Mouse (Mus musculus) heart, embryonic 15.5 days (tissue): ENCODE data around the gene Bcat2. TPM values are rescaled to one million over a fixed set of nuclear protein-coding genes. Genes with fewer than 3 reads are reported as not detected.
A peak's percentile ranks its signal among the peaks of the same experiment; 100 is the strongest.

Experiments
- ATAC-seq: fragments of 200-750 bp; cut with Nextera tagmentation; replicated peaks from 2 replicates; pipeline ENCODE4 v1.8.0; 2017; ENCODE audit warnings: low read depth, moderate TSS enrichment; ENCODE audit not compliant: insufficient number of reproducible peaks, insufficient read depth, low FRiP score
- H3K27ac ChIP-seq: fragments of 300-500 bp; sonication (generic); 2 replicates; pipeline ENCODE4 v1.5.1; 2015; ENCODE audit warnings: mild to moderate bottlenecking, inconsistent platforms
- H3K27me3 ChIP-seq: fragments of 300-500 bp; sonication (generic); 2 replicates; pipeline ENCODE4 v1.6.1; 2015; ENCODE audit warnings: inconsistent platforms
- H3K36me3 ChIP-seq: fragments of 300-500 bp; sonication (generic); 2 replicates; pipeline ENCODE4 v1.6.1; 2015; ENCODE audit warnings: mild to moderate bottlenecking, inconsistent platforms
- H3K4me1 ChIP-seq: fragments of 300-500 bp; sonication (generic); replicated peaks from 2 replicates; pipeline ENCODE4 v1.6.1; 2015; ENCODE audit warnings: inconsistent platforms
- H3K4me2 ChIP-seq: fragments of 300-500 bp; sonication (generic); 2 replicates; pipeline ENCODE4 v1.6.1; 2015; ENCODE audit warnings: inconsistent platforms, mild to moderate bottlenecking, moderate library complexity
- H3K4me3 ChIP-seq: fragments of 300-500 bp; sonication (generic); 2 replicates; pipeline ENCODE4 v1.5.1; 2015; ENCODE audit warnings: mild to moderate bottlenecking, inconsistent platforms
- H3K9ac ChIP-seq: fragments of 300-500 bp; sonication (generic); 2 replicates; pipeline ENCODE4 v1.6.1; 2015; ENCODE audit warnings: mild to moderate bottlenecking, inconsistent platforms
- H3K9me3 ChIP-seq: fragments of 300-500 bp; sonication (generic); replicated peaks from 2 replicates; pipeline ENCODE4 v1.6.1; 2016; ENCODE audit warnings: inconsistent platforms
- WGBS: fragments of 180-500 bp; shearing (Covaris S2); methylation state at CpG from one replicate; pipeline ENCODE4 v1.1.7; 2015; ENCODE audit warnings: mixed read lengths; 5-methylcytosine and 5-hydroxymethylcytosine counted together
- polyA plus RNA-seq: library from polyadenylated mRNA; unstranded; fragments of >200 nt; fragmentation: Nextera tagmentation; extraction: Ambion mirVana; gene quantifications from 2 replicates; pipeline ENCODE4 v1.2.1, GENCODE M21; 2015

Gene Bcat2
- polyA plus RNA-seq, 1 experiment from 2014 or later = 79.4 TPM

GRCm38 (mm10) chr7:45567780-45568516 is 2.0 kb upstream of the Bcat2 start:
- H3K4me3 ChIP-seq = peak overlapping the region; percentile 52
- H3K36me3 ChIP-seq = no peaks in the 10 kb centered on the region
- H3K27me3 ChIP-seq = no peaks in the 10 kb centered on the region
- H3K27ac ChIP-seq = peak overlapping the region; percentile 88
- H3K9me3 ChIP-seq = no peaks in the 10 kb centered on the region
- ATAC-seq = peak; percentile 95
- H3K4me2 ChIP-seq = peak overlapping the region; percentile 75
- peaks cover 30% of the 10 kb centered on the region for H3K4me1 ChIP-seq
- under 1% methylated on average over 24 of the region's 24 CpGs for WGBS
- H3K9ac ChIP-seq = peak overlapping the region; percentile 51

- peak overlapping the region; percentile 88 for H3K27ac ChIP-seq
- H3K27me3 ChIP-seq = no peaks in the 10 kb centered on the region
- H3K4me2 ChIP-seq = peak overlapping the region; percentile 75
- H3K9me3 ChIP-seq = no peaks in the 10 kb centered on the region
- no peak overlapping the region; the same call in 1 of the 2 replicates for H3K9ac ChIP-seq
- H3K4me3 ChIP-seq = peak overlapping the region; percentile 52
- no peaks in the 10 kb centered on the region for H3K36me3 ChIP-seq
- H3K4me1 ChIP-seq = peaks cover 30% of the 10 kb centered on the region
- ATAC-seq = no peak
- 72% methylated on average over 10 of the region's 10 CpGs for WGBS
Observed at GRCm38 (mm10) chr7:45568601-45569473, 1.1 kb upstream of the Bcat2 start.

GRCm38 (mm10) chr7:45571966-45572365 is 2.0 kb downstream of the Bcat2 start:
- Histone ChIP-seq H3K4me3 (no peak overlapping the region), H3K4me1 (peaks cover 38% of the 10 kb centered on the region)

GRCm38 (mm10) chr7:45573954-45574353 is 4.0 kb downstream of the Bcat2 start:
- H3K36me3 ChIP-seq = peaks cover 31% of the 10 kb centered on the region; the same call in 1 of the 2 replicates
- H3K9ac ChIP-seq = no peak overlapping the region
- H3K4me2 ChIP-seq = no peak overlapping the region
- no peak for ATAC-seq
- 73% methylated on average over 8 of the region's 8 CpGs for WGBS
- H3K27ac ChIP-seq = no peak overlapping the region
- H3K4me3 ChIP-seq = no peak overlapping the region
- H3K9me3 ChIP-seq = no peaks in the 10 kb centered on the region
- H3K27me3 ChIP-seq = no peaks in the 10 kb centered on the region
- H3K4me1 ChIP-seq = peaks cover 25% of the 10 kb centered on the region

More at GRCm38 (mm10) chr7:45571966-45572365, 2.0 kb downstream of the Bcat2 start:
- H3K27ac ChIP-seq = no peak overlapping the region
- ATAC-seq = no peak
- H3K9me3 ChIP-seq = no peaks in the 10 kb centered on the region
- H3K4me2 ChIP-seq = no peak overlapping the region
- H3K36me3 ChIP-seq = peaks cover 13% of the 10 kb centered on the region; the same call in 1 of the 2 replicates
- WGBS = 67% methylated on average over 1 of the region's 1 CpGs
- H3K9ac ChIP-seq = no peak overlapping the region
- H3K27me3 ChIP-seq = no peaks in the 10 kb centered on the region

- no peaks in the 10 kb centered on the region for H3K9me3 ChIP-seq
- ATAC-seq = no peak
- peaks cover 33% of the 10 kb centered on the region; the same call in 1 of the 2 replicates for H3K36me3 ChIP-seq
- no peak overlapping the region for H3K27ac ChIP-seq
- H3K4me1 ChIP-seq = peaks cover 24% of the 10 kb centered on the region
- H3K27me3 ChIP-seq = no peaks in the 10 kb centered on the region
- H3K9ac ChIP-seq = no peak overlapping the region
- 70% methylated on average over 15 of the region's 15 CpGs for WGBS
- H3K4me3 ChIP-seq = no peak overlapping the region
- H3K4me2 ChIP-seq = no peak overlapping the region
Observed at GRCm38 (mm10) chr7:45574472-45575379, 4.8 kb downstream of the Bcat2 start.

GRCm38 (mm10) chr7:45585923-45586322 is 16.0 kb downstream of the Bcat2 start:
- Histone ChIP-seq H3K27ac (no peak overlapping the region), H3K36me3 (peaks cover 26% of the 10 kb centered on the region)
- no peak for ATAC-seq

GRCm38 (mm10) chr7:45587631-45588592 is 18.0 kb downstream of the Bcat2 start:
- Histone ChIP-seq H3K9me3 (no peaks in the 10 kb centered on the region), H3K9ac (no peak overlapping the region), H3K4me1 (peaks cover 3% of the 10 kb centered on the region), H3K4me2 (no peak overlapping the region), H3K36me3 (peaks cover 24% of the 10 kb centered on the region), H3K27me3 (no peaks in the 10 kb centered on the region), H3K4me3 (no peak overlapping the region), H3K27ac (no peak overlapping the region)
- WGBS = 92% methylated on average over 23 of the region's 23 CpGs
- ATAC-seq = no peak

More at GRCm38 (mm10) chr7:45585923-45586322, 16.0 kb downstream of the Bcat2 start:
- Histone ChIP-seq H3K9ac (no peak overlapping the region), H3K9me3 (no peaks in the 10 kb centered on the region), H3K27me3 (no peaks in the 10 kb centered on the region), H3K4me2 (no peak overlapping the region), H3K4me3 (no peak overlapping the region), H3K4me1 (peaks cover 3% of the 10 kb centered on the region)
- 88% methylated on average over 6 of the region's 6 CpGs for WGBS

- ATAC-seq = peak; percentile 98
- peaks cover 21% of the 10 kb centered on the region for H3K36me3 ChIP-seq
- peak overlapping the region; percentile 38 for H3K4me3 ChIP-seq
- H3K4me1 ChIP-seq = peaks cover 3% of the 10 kb centered on the region
- H3K27me3 ChIP-seq = no peaks in the 10 kb centered on the region
- H3K27ac ChIP-seq = no peak overlapping the region
- H3K4me2 ChIP-seq = peak overlapping the region; percentile 57
- WGBS = 4% methylated on average over 19 of the region's 19 CpGs
- no peaks in the 10 kb centered on the region for H3K9me3 ChIP-seq
- peak overlapping the region; percentile 17; the same call in 1 of the 2 replicates for H3K9ac ChIP-seq
Observed at GRCm38 (mm10) chr7:45589173-45589572, 19.2 kb downstream of the Bcat2 start.

- Histone ChIP-seq H3K9me3 (no peaks in the 10 kb centered on the region), H3K4me1 (peaks cover 3% of the 10 kb centered on the region), H3K4me2 (no peak overlapping the region; the same call in 1 of the 2 replicates), H3K27me3 (no peaks in the 10 kb centered on the region), H3K36me3 (peaks cover 16% of the 10 kb centered on the region), H3K4me3 (no peak overlapping the region), H3K9ac (no peak overlapping the region), H3K27ac (no peak overlapping the region)
- no peak for ATAC-seq
- 94% methylated on average over 5 of the region's 5 CpGs for whole genome bisulfite sequencing
Observed at GRCm38 (mm10) chr7:45589898-45590297, 19.9 kb downstream of the Bcat2 start.

GRCm38 (mm10) chr7:45590874-45591273 is 20.9 kb downstream of the Bcat2 start:
- Histone ChIP-seq H3K36me3 (peaks cover 6% of the 10 kb centered on the region; the same call in 1 of the 2 replicates), H3K9me3 (no peaks in the 10 kb centered on the region), H3K4me1 (peaks cover 3% of the 10 kb centered on the region), H3K27ac (no peak overlapping the region), H3K4me2 (no peak overlapping the region), H3K27me3 (no peaks in the 10 kb centered on the region), H3K4me3 (no peak overlapping the region), H3K9ac (no peak overlapping the region)
- ATAC-seq = no peak
- WGBS = 62% methylated on average over 3 of the region's 3 CpGs
